Mouse (Mus musculus) midbrain, embryonic 13.5 days (tissue): ENCODE results near the gene Radil. TPM values are rescaled to one million over a fixed set of nuclear protein-coding genes. Genes with fewer than 3 reads are reported as not detected.

Experiments used
- ATAC-seq: fragments of 200-750 bp; cut with Nextera tagmentation; 2 replicates; pipeline ENCODE4 v1.8.0; 2017; ENCODE audit warnings: mild to moderate bottlenecking, moderate TSS enrichment, moderate library complexity
- H3K27ac ChIP-seq: fragments of 300-500 bp; sonication (generic); 2 replicates; pipeline ENCODE4 v1.5.1; 2015; ENCODE audit warnings: inconsistent platforms, mild to moderate bottlenecking, moderate library complexity
- H3K27me3 ChIP-seq: fragments of 300-500 bp; sonication (generic); 2 replicates; pipeline ENCODE4 v1.6.1; 2015; ENCODE audit warnings: mild to moderate bottlenecking, inconsistent platforms
- H3K36me3 ChIP-seq: fragments of 300-500 bp; sonication (generic); 2 replicates; pipeline ENCODE4 v1.6.1; 2015; ENCODE audit warnings: mild to moderate bottlenecking, inconsistent platforms
- H3K4me1 ChIP-seq: fragments of 300-500 bp; sonication (generic); replicated peaks from 2 replicates; pipeline ENCODE4 v1.6.1; 2015; ENCODE audit warnings: inconsistent platforms
- H3K4me2 ChIP-seq: fragments of 300-500 bp; sonication (generic); replicated peaks from 2 replicates; pipeline ENCODE4 v1.6.1; 2015; ENCODE audit warnings: moderate library complexity, mild to moderate bottlenecking, inconsistent platforms
- H3K4me3 ChIP-seq: fragments of 300-500 bp; sonication (generic); replicated peaks from 2 replicates; pipeline ENCODE4 v1.5.1; 2015; ENCODE audit warnings: mild to moderate bottlenecking, inconsistent platforms
- H3K9ac ChIP-seq: fragments of 300-500 bp; sonication (generic); replicated peaks from 2 replicates; pipeline ENCODE4 v1.6.1; 2015; ENCODE audit warnings: mild to moderate bottlenecking, inconsistent platforms
- H3K9me3 ChIP-seq: fragments of 300-500 bp; sonication (generic); 2 replicates; pipeline ENCODE4 v1.6.1; 2016; ENCODE audit warnings: mild to moderate bottlenecking, inconsistent platforms
- WGBS: fragments of 180-500 bp; shearing (Covaris S2); methylation state at CpG from one replicate; pipeline ENCODE4 v1.1.7; 2015; 5-methylcytosine and 5-hydroxymethylcytosine counted together
- polyA plus RNA-seq: library from polyadenylated mRNA; unstranded; fragments of >200 nt; fragmentation: Nextera tagmentation; extraction: Ambion mirVana; gene quantifications from 2 replicates; pipeline ENCODE4 v1.2.1, GENCODE M21; 2015

Gene Radil
- polyA plus RNA-seq, 1 experiment from 2014 or later: 12.5 TPM

- Histone ChIP-seq H3K9ac (no peak overlapping the region), H3K27me3 (no peaks in the 10 kb centered on the region), H3K4me3 (no peak overlapping the region), H3K9me3 (no peaks in the 10 kb centered on the region), H3K36me3 (peaks cover 89% of the 10 kb centered on the region), H3K4me1 (no peaks in the 10 kb centered on the region), H3K4me2 (no peak overlapping the region), H3K27ac (no peak overlapping the region)
- no peak for ATAC-seq
- WGBS: 94% methylated on average over 13 of the region's 13 CpGs
Measured at GRCm38 (mm10) chr5:142453742-142454141, 97.2 kb downstream of the Radil start.

GRCm38 (mm10) chr5:142451759-142452158 lies 99.1 kb downstream of the Radil start:
- H3K9ac ChIP-seq: no peak overlapping the region
- no peaks in the 10 kb centered on the region for H3K27me3 ChIP-seq
- no peak for ATAC-seq
- 10% methylated on average over 1 of the region's 1 CpGs for WGBS
- peaks cover 70% of the 10 kb centered on the region for H3K36me3 ChIP-seq
- no peaks in the 10 kb centered on the region for H3K9me3 ChIP-seq
- no peak overlapping the region for H3K27ac ChIP-seq
- H3K4me2 ChIP-seq: no peak overlapping the region
- H3K4me1 ChIP-seq: peaks cover 7% of the 10 kb centered on the region
- no peak overlapping the region for H3K4me3 ChIP-seq

GRCm38 (mm10) chr5:142450846-142451245 lies 100.1 kb downstream of the Radil start:
- Histone ChIP-seq H3K4me2 (no peak overlapping the region), H3K9me3 (no peaks in the 10 kb centered on the region), H3K27ac (no peak overlapping the region), H3K27me3 (no peaks in the 10 kb centered on the region), H3K36me3 (peaks cover 61% of the 10 kb centered on the region), H3K9ac (no peak overlapping the region), H3K4me3 (no peak overlapping the region), H3K4me1 (peaks cover 11% of the 10 kb centered on the region)
- no peak for ATAC-seq
- WGBS: 93% methylated on average over 9 of the region's 9 CpGs

GRCm38 (mm10) chr5:142448623-142449022 lies 102.3 kb downstream of the Radil start:
- no peak for ATAC-seq
- peaks cover 41% of the 10 kb centered on the region for H3K36me3 ChIP-seq
- no peak overlapping the region for H3K4me2 ChIP-seq
- H3K9ac ChIP-seq: no peak overlapping the region
- H3K27me3 ChIP-seq: no peaks in the 10 kb centered on the region
- no peaks in the 10 kb centered on the region for H3K9me3 ChIP-seq
- no peak overlapping the region for H3K4me3 ChIP-seq
- H3K4me1 ChIP-seq: peaks cover 31% of the 10 kb centered on the region
- no peak overlapping the region for H3K27ac ChIP-seq
- WGBS: 73% methylated on average over 12 of the region's 12 CpGs

GRCm38 (mm10) chr5:142448076-142448475 lies 102.8 kb downstream of the Radil start:
- Histone ChIP-seq H3K27ac (peak overlapping the region; percentile 52), H3K4me1 (peaks cover 36% of the 10 kb centered on the region), H3K9me3 (no peaks in the 10 kb centered on the region), H3K36me3 (peaks cover 35% of the 10 kb centered on the region), H3K9ac (no peak overlapping the region), H3K4me3 (no peak overlapping the region), H3K4me2 (no peak overlapping the region), H3K27me3 (no peaks in the 10 kb centered on the region)
- WGBS: 11% methylated on average over 9 of the region's 9 CpGs
- ATAC-seq: peak; percentile 80

GRCm38 (mm10) chr5:142445709-142446108 lies 105.2 kb downstream of the Radil start:
- H3K27ac ChIP-seq: peak overlapping the region; percentile 44; the same call in 1 of the 2 replicates
- no peak overlapping the region for H3K4me2 ChIP-seq
- peaks cover 19% of the 10 kb centered on the region for H3K36me3 ChIP-seq
- H3K27me3 ChIP-seq: no peaks in the 10 kb centered on the region
- WGBS: 36% methylated on average over 8 of the region's 8 CpGs
- ATAC-seq: no peak
- H3K9ac ChIP-seq: peak overlapping the region; percentile 52
- peaks cover 55% of the 10 kb centered on the region for H3K4me1 ChIP-seq
- H3K9me3 ChIP-seq: no peaks in the 10 kb centered on the region
- no peak overlapping the region for H3K4me3 ChIP-seq

GRCm38 (mm10) chr5:142444791-142445531 lies 105.9 kb downstream of the Radil start:
- Histone ChIP-seq H3K36me3 (peaks cover 11% of the 10 kb centered on the region; the same call in 1 of the 2 replicates), H3K4me3 (no peak overlapping the region), H3K27ac (0 out of 2 replicates have a peak overlapping the region, but pooled peaks have one; percentile 44), H3K27me3 (no peaks in the 10 kb centered on the region), H3K9ac (peak overlapping the region; percentile 52), H3K4me1 (peaks cover 63% of the 10 kb centered on the region), H3K9me3 (no peaks in the 10 kb centered on the region), H3K4me2 (no peak overlapping the region)
- ATAC-seq: no peak
- 66% methylated on average over 10 of the region's 11 CpGs for WGBS

- Histone ChIP-seq H3K27me3 (no peaks in the 10 kb centered on the region), H3K36me3 (0 out of 2 replicates have a peak, but pooled peaks cover 3% of the 10 kb centered on the region), H3K4me3 (no peak overlapping the region), H3K9me3 (no peaks in the 10 kb centered on the region), H3K9ac (0 out of 2 replicates have a peak overlapping the region, but pooled peaks have one; percentile 11), H3K4me1 (peaks cover 71% of the 10 kb centered on the region), H3K27ac (no peak overlapping the region), H3K4me2 (no peak overlapping the region)
- ATAC-seq: no peak
- WGBS: 73% methylated on average over 14 of the region's 14 CpGs
Measured at GRCm38 (mm10) chr5:142443994-142444393, 106.9 kb downstream of the Radil start.

GRCm38 (mm10) chr5:142443514-142443913 lies 107.4 kb downstream of the Radil start:
- ATAC-seq: no peak
- peaks cover 71% of the 10 kb centered on the region for H3K4me1 ChIP-seq
- 58% methylated on average over 15 of the region's 15 CpGs for WGBS

GRCm38 (mm10) chr5:142442045-142442440 lies 108.9 kb downstream of the Radil start:
- H3K4me2 ChIP-seq: no peak overlapping the region
- no peaks in the 10 kb centered on the region for H3K27me3 ChIP-seq
- peak overlapping the region; percentile 30; the same call in 1 of the 2 replicates for H3K9ac ChIP-seq
- H3K36me3 ChIP-seq: peaks cover 17% of the 10 kb centered on the region; the same call in 1 of the 2 replicates
- H3K27ac ChIP-seq: no peak overlapping the region; the same call in 1 of the 2 replicates
- H3K4me3 ChIP-seq: no peak overlapping the region
- no peaks in the 10 kb centered on the region for H3K9me3 ChIP-seq
- no peak for ATAC-seq
- 89% methylated on average over 7 of the region's 7 CpGs for WGBS
- peaks cover 66% of the 10 kb centered on the region for H3K4me1 ChIP-seq

More at GRCm38 (mm10) chr5:142443514-142443913, 107.4 kb downstream of the Radil start:
- Histone ChIP-seq H3K27ac (no peak overlapping the region), H3K36me3 (peaks cover 5% of the 10 kb centered on the region; the same call in 1 of the 2 replicates), H3K4me3 (no peak overlapping the region), H3K27me3 (no peaks in the 10 kb centered on the region), H3K4me2 (no peak overlapping the region), H3K9ac (no peak overlapping the region), H3K9me3 (no peaks in the 10 kb centered on the region)

- 63% methylated on average over 22 of the region's 22 CpGs for WGBS
- H3K9ac ChIP-seq: peak overlapping the region; percentile 30; the same call in 1 of the 2 replicates
- H3K36me3 ChIP-seq: peaks cover 20% of the 10 kb centered on the region
- H3K27me3 ChIP-seq: no peaks in the 10 kb centered on the region
- H3K27ac ChIP-seq: peak overlapping the region; percentile 83
- H3K9me3 ChIP-seq: no peaks in the 10 kb centered on the region
- peaks cover 66% of the 10 kb centered on the region for H3K4me1 ChIP-seq
- peak overlapping the region; percentile 51 for H3K4me2 ChIP-seq
- no peak for ATAC-seq
- H3K4me3 ChIP-seq: no peak overlapping the region; the same call in 1 of the 2 replicates
Measured at GRCm38 (mm10) chr5:142441332-142442044, 109.4 kb downstream of the Radil start.
